In genomic region chr8:11557424-11557767, GRCm38 (mm10) we compare ENCODE assay signal across 8 mouse cellular contexts. TPM values are rescaled to one million over a fixed set of nuclear protein-coding genes. Genes with fewer than 3 reads are reported as not detected.
DNase-seq lines count a peak whose midpoint lies in the region; ATAC-seq and TF ChIP-seq lines count a peak whose summit lies in the region.

No protein-coding gene starts in this region.

- peak overlapping the region; percentile 91 for H3K4me2 ChIP-seq in heart, embryonic 11.5 days
- peak overlapping the region; percentile 71 for H3K4me2 ChIP-seq in kidney, embryonic 16.5 days (replicated peaks; ENCODE audit: low read depth, low read length)
- H3K4me2 ChIP-seq in midbrain, postnatal 0 days (ENCODE audit: low read depth, low read length, poor library complexity, severe bottlenecking): peak overlapping the region; percentile 82

- no peak for DNase-seq in heart, postnatal 10 days
- DNase-seq in urinary bladder, postnatal 14 days (ENCODE audit: low spot score): peak; percentile 50
- DNase-seq in urinary bladder, adult 2 months (ENCODE audit: low spot score): no peak
- DNase-seq in midbrain, postnatal 0 days (ENCODE audit: low spot score): no peak
- no peak for DNase-seq in Muller cell, postnatal 12 days (ENCODE audit: inconsistent ontology term)
- no peak for DNase-seq in layer of hippocampus, adult 9-10 months (ENCODE audit: low spot score)

- ATAC-seq in heart, embryonic 11.5 days (replicated peaks; ENCODE audit: insufficient number of reproducible peaks, low FRiP score, low TSS enrichment): no peak
- ATAC-seq in kidney, embryonic 16.5 days (ENCODE audit: low FRiP score, low TSS enrichment): peak; percentile 1
- ATAC-seq in midbrain, postnatal 0 days (ENCODE audit: low FRiP score): no peak

- TF ChIP-seq CTCF in midbrain, postnatal 0 days (IDR thresholded peaks at IDR 0.05): no peak

- peak overlapping the region; percentile 87 for H3K4me3 ChIP-seq in heart, embryonic 11.5 days (ENCODE audit: low read depth, low read length)
- peak overlapping the region; percentile 91 for H3K4me3 ChIP-seq in kidney, embryonic 16.5 days (ENCODE audit: low read length)
- peak overlapping the region; percentile 78 for H3K4me3 ChIP-seq in midbrain, postnatal 0 days (ENCODE audit: low read depth, low read length)

- intact Hi-C loops in heart, postnatal 10 days (cut with DNase I): loop anchor here (2.0 to 10.0 kb wide), 5 partner anchors 60 to 1340 kb away; partner anchors contain the start of genes Ankrd10 and Naxd

- H3K9me3 ChIP-seq in heart, embryonic 11.5 days (replicated peaks; ENCODE audit: control insufficient read depth, low read length): no peaks in the 10 kb centered on the region
- H3K9me3 ChIP-seq in kidney, embryonic 16.5 days (ENCODE audit: low read length): no peaks in the 10 kb centered on the region
- H3K9me3 ChIP-seq in midbrain, postnatal 0 days (ENCODE audit: low read length): no peaks in the 10 kb centered on the region

- H3K4me1 ChIP-seq in heart, embryonic 11.5 days (ENCODE audit: control insufficient read depth, insufficient read depth, low read length): peaks cover 18% of the 10 kb centered on the region
- peaks cover 25% of the 10 kb centered on the region for H3K4me1 ChIP-seq in kidney, embryonic 16.5 days (ENCODE audit: insufficient read depth, low read length)
- H3K4me1 ChIP-seq in midbrain, postnatal 0 days (ENCODE audit: insufficient read depth, low read length): peaks cover 4% of the 10 kb centered on the region; the same call in 1 of the 2 replicates

- H3K27me3 ChIP-seq in heart, embryonic 11.5 days (ENCODE audit: control insufficient read depth, insufficient read depth, low read length): no peaks in the 10 kb centered on the region
- no peaks in the 10 kb centered on the region for H3K27me3 ChIP-seq in kidney, embryonic 16.5 days (ENCODE audit: insufficient read depth, low read length)
- no peaks in the 10 kb centered on the region for H3K27me3 ChIP-seq in midbrain, postnatal 0 days (ENCODE audit: insufficient read depth, low read length)

- WGBS in heart, embryonic 11.5 days (ENCODE audit: insufficient replicate concordance): 1% methylated on average over 32 of the region's 32 CpGs
- WGBS in kidney, embryonic 16.5 days: 0% methylated on average over 30 of the region's 32 CpGs
- 0% methylated on average over 30 of the region's 32 CpGs for WGBS in midbrain, postnatal 0 days

- H3K27ac ChIP-seq in heart, embryonic 11.5 days (ENCODE audit: low read depth, low read length): peak overlapping the region; percentile 99
- peak overlapping the region; percentile 99 for H3K27ac ChIP-seq in kidney, embryonic 16.5 days (ENCODE audit: low read length)
- peak overlapping the region; percentile 81 for H3K27ac ChIP-seq in midbrain, postnatal 0 days (ENCODE audit: low read depth, low read length)

- peak overlapping the region; percentile 95 for H3K9ac ChIP-seq in heart, embryonic 11.5 days (ENCODE audit: low read depth, low read length)
- H3K9ac ChIP-seq in kidney, embryonic 16.5 days (replicated peaks; ENCODE audit: low read length): peak overlapping the region; percentile 94
- peak overlapping the region; percentile 85 for H3K9ac ChIP-seq in midbrain, postnatal 0 days (replicated peaks; ENCODE audit: low read length, poor library complexity, severe bottlenecking)

- 0 out of 2 replicates have a peak, but pooled peaks cover 7% of the 10 kb centered on the region for H3K36me3 ChIP-seq in heart, embryonic 11.5 days (ENCODE audit: control insufficient read depth, insufficient read depth, low read length)
- peaks cover 13% of the 10 kb centered on the region for H3K36me3 ChIP-seq in kidney, embryonic 16.5 days (ENCODE audit: insufficient read depth, low read length)
- peaks cover 9% of the 10 kb centered on the region for H3K36me3 ChIP-seq in midbrain, postnatal 0 days (ENCODE audit: insufficient read depth, low read length)

RNA-seq across cellular contexts. Expression of gene Ing1, which starts 2.0 kb away (rescaled TPM):
- 29.3 and 29.8 TPM in 2 replicates for polyA plus RNA-seq in heart, embryonic 11.5 days (2014; fragmentation: Nextera tagmentation; extraction: Ambion mirVana)
- 10 to 100 TPM; 29.3 to 30.3 TPM for total RNA-seq in heart, postnatal 10 days (2021)
- polyA plus RNA-seq in urinary bladder, adult 2 months (2012; rRNA removed): 41.4 and 47.0 TPM in 2 replicates
- 34.0 and 37.9 TPM in 2 replicates for polyA plus RNA-seq in kidney, embryonic 16.5 days (2015; fragmentation: Nextera tagmentation; extraction: Ambion mirVana)
- total RNA-seq in midbrain, postnatal 0 days (2014; rRNA removed): 17.8 and 20.7 TPM in 2 replicates
- polyA plus RNA-seq in midbrain, postnatal 0 days (2015; fragmentation: Nextera tagmentation; extraction: Ambion mirVana): 36.2 and 39.0 TPM in 2 replicates

RNA-seq across cellular contexts. Expression of gene Cars2, which starts 6.8 kb away (rescaled TPM):
- 22.9 and 25.7 TPM in 2 replicates for polyA plus RNA-seq in heart, embryonic 11.5 days (2014; fragmentation: Nextera tagmentation; extraction: Ambion mirVana)
- 10 to 100 TPM; 35.1 to 35.9 TPM for total RNA-seq in heart, postnatal 10 days (2021)
- 38.5 and 42.4 TPM in 2 replicates for polyA plus RNA-seq in urinary bladder, adult 2 months (2012; rRNA removed)
- polyA plus RNA-seq in kidney, embryonic 16.5 days (2015; fragmentation: Nextera tagmentation; extraction: Ambion mirVana): 27.0 and 27.3 TPM in 2 replicates
- 35.5 and 39.3 TPM in 2 replicates for total RNA-seq in midbrain, postnatal 0 days (2014; rRNA removed)
- polyA plus RNA-seq in midbrain, postnatal 0 days (2015; fragmentation: Nextera tagmentation; extraction: Ambion mirVana): 19.5 and 20.1 TPM in 2 replicates
